Mouse (Mus musculus) embryonic facial prominence, embryonic 10.5 days (tissue): ENCODE measurements around the gene Lrrc61. TPM values are rescaled to one million over a fixed set of nuclear protein-coding genes. Genes with fewer than 3 reads are reported as not detected.
A peak's percentile ranks its signal among the peaks of the same experiment; 100 is the strongest.

ENCODE experiments used
- DNase-seq: peaks from one replicate; pipeline ENCODE4 v3.0.0-alpha.2; 2017; ENCODE audit warnings: low spot score
- H3K27ac ChIP-seq: fragments of 300-500 bp; sonication (generic); replicated peaks from 2 replicates; pipeline ENCODE4 v1.5.1; 2016; ENCODE audit warnings: mild to moderate bottlenecking
- H3K27me3 ChIP-seq: fragments of 300-500 bp; sonication (generic); replicated peaks from 2 replicates; pipeline ENCODE4 v1.6.1; 2016; ENCODE audit warnings: low read depth, mild to moderate bottlenecking; ENCODE audit not compliant: poor library complexity, severe bottlenecking
- H3K36me3 ChIP-seq: fragments of 300-500 bp; sonication (generic); replicated peaks from 2 replicates; pipeline ENCODE4 v1.6.1; 2016; ENCODE audit warnings: mild to moderate bottlenecking, moderate library complexity
- H3K4me1 ChIP-seq: fragments of 300-500 bp; sonication (generic); 2 replicates; pipeline ENCODE4 v1.6.1; 2016
- H3K4me3 ChIP-seq: fragments of 300-500 bp; sonication (generic); 2 replicates; pipeline ENCODE4 v1.5.1; 2016; ENCODE audit warnings: mild to moderate bottlenecking, moderate library complexity
- H3K9me3 ChIP-seq: fragments of 300-500 bp; sonication (generic); 2 replicates; pipeline ENCODE4 v1.6.1; 2016; ENCODE audit warnings: mild to moderate bottlenecking
- WGBS: fragments of 180-500 bp; shearing (Covaris S2); methylation state at CpG from one replicate; pipeline ENCODE4 v1.1.7; 2016; 5-methylcytosine and 5-hydroxymethylcytosine counted together
- polyA plus RNA-seq: library from polyadenylated mRNA; unstranded; fragments of >200 nt; fragmentation: Nextera tagmentation; extraction: Ambion mirVana; gene quantifications from 2 replicates; pipeline ENCODE4 v1.2.1, GENCODE M21; 2016

The Lrrc61 gene
- polyA plus RNA-seq, 1 experiment from 2014 or later: 17.7 TPM

DNA sequence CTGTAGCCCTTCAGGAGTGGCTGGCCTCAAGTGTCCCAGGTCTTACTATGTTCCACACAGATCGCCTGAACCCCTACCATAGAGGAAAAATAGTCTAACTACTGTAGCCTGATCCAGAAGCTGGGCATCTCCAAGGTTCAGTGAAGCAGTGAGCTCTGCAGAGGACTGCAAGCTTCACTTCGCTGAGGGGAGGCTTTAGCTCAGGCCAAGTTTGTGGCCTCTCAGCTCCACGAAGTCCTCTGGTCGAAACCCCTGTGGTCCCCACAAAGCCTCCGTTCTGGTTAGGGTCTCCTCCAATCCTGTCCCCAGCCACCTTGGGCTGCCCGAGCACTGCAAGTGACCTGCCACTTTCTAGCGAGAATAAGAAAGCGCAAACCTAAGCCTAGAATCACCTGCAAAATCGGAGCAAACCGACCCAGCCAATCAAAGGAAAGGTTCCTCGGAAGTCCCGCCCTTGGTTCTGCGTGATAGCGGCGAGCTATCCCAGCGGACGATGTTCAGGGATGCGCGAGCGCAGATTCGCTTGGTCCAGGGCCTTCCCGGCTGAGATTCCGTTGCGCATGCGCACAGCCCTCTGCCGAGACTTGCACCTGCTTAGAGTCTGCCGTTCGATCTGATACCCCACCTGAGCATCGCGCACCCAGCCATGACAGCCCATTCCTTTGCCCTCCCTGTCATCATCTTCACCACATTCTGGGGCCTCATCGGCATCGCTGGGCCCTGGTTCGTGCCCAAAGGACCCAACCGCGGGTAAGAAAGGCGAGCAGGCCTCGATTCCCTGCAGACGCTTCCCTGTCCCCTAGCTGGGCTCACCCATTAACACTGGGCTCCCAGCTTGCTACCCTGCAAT lies 17.3 kb upstream of the Lrrc61 start, which contains the start of gene Atp6v0e2:
Atp6v0e2 (plus strand) TSS at position 511 of the 850 bp plus-strand sequence.
- WGBS: 4% methylated on average over 38 of the region's 38 CpGs
- Histone ChIP-seq H3K9me3 (no peaks in the 10 kb centered on the region), H3K4me1 (peaks cover 51% of the 10 kb centered on the region), H3K4me3 (peak within 1 kb of the TSS; percentile 63), H3K27me3 (0 out of 2 replicates have a peak, but pooled peaks cover 6% of the 10 kb centered on the region), H3K27ac (peak within 1 kb of the TSS; percentile 84), H3K36me3 (peaks cover 11% of the 10 kb centered on the region)
- DNase-seq: peak; percentile 91

GRCm38 (mm10) chr6:48538841-48539737 lies 15.5 kb upstream of the Lrrc61 start:
- peak; percentile 76 for DNase-seq
- no peak overlapping the region for H3K4me3 ChIP-seq
- no peaks in the 10 kb centered on the region for H3K9me3 ChIP-seq
- H3K36me3 ChIP-seq: 0 out of 2 replicates have a peak, but pooled peaks cover 5% of the 10 kb centered on the region
- 69% methylated on average over 5 of the region's 5 CpGs for WGBS
- no peak overlapping the region for H3K27ac ChIP-seq
- 0 out of 2 replicates have a peak, but pooled peaks cover 6% of the 10 kb centered on the region for H3K27me3 ChIP-seq
- H3K4me1 ChIP-seq: peaks cover 64% of the 10 kb centered on the region

DNA sequence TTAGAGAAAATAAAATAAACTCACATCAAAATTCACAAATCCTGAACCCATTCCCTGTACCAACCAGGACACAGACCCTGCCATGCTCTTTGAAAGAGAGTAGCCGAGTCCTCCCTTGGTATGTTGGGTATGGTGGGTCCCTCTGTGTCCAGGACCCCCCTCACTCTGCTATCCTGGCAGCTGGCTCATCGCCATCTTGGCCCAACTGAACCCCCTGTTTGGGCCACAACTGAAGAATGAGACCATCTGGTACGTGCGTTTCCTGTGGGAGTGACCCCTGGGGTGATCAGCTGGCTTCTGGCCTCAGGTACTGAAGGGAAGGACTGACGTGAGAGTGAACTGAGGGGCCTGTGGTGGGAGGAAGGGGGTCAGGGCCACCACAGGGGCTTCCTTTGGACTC lies 14.7 kb upstream of the Lrrc61 start:
- H3K27ac ChIP-seq: 0 out of 2 replicates have a peak overlapping the region, but pooled peaks have one; percentile 48

DNA sequence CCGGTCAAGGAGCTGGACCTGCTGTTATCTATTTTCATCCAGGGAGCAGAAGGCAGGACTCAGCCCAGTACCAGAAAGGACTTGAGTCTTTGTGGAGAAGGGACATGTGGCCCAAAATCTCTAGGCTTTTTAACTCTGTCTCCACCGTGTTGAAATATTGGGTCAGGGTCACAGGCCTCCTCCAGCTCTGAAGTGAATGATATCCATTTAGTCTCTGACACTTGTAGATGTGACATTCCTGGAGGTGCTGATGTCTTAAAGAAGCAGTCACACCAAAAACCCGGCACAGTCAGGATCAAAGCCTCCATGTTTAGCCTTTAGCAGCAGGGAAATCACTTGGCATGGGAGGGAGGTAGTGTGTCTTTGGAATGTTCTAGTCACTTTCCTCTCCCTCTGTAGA lies 13.9 kb upstream of the Lrrc61 start:
- DNase-seq: no peak
- Histone ChIP-seq H3K36me3 (0 out of 2 replicates have a peak, but pooled peaks cover 5% of the 10 kb centered on the region), H3K4me1 (peaks cover 64% of the 10 kb centered on the region), H3K4me3 (no peak overlapping the region), H3K27me3 (no peaks in the 10 kb centered on the region), H3K27ac (peak overlapping the region; percentile 83; the same call in 1 of the 2 replicates), H3K9me3 (no peaks in the 10 kb centered on the region)
- WGBS: 72% methylated on average over 3 of the region's 3 CpGs

More for the DNA sequence above, 14.7 kb upstream of the Lrrc61 start:
- H3K9me3 ChIP-seq: no peaks in the 10 kb centered on the region
- H3K27me3 ChIP-seq: 0 out of 2 replicates have a peak, but pooled peaks cover 5% of the 10 kb centered on the region
- no peak for DNase-seq
- no peak overlapping the region for H3K4me3 ChIP-seq
- WGBS: 72% methylated on average over 5 of the region's 5 CpGs
- 0 out of 2 replicates have a peak, but pooled peaks cover 5% of the 10 kb centered on the region for H3K36me3 ChIP-seq
- peaks cover 64% of the 10 kb centered on the region for H3K4me1 ChIP-seq

- DNase-seq: peak; percentile 75
- Histone ChIP-seq H3K4me1 (peaks cover 58% of the 10 kb centered on the region), H3K27me3 (no peaks in the 10 kb centered on the region), H3K36me3 (0 out of 2 replicates have a peak, but pooled peaks cover 5% of the 10 kb centered on the region), H3K9me3 (no peaks in the 10 kb centered on the region), H3K4me3 (no peak overlapping the region), H3K27ac (peak overlapping the region; percentile 83)
- WGBS: 31% methylated on average over 7 of the region's 7 CpGs
Measured at GRCm38 (mm10) chr6:48541560-48542450, 12.8 kb upstream of the Lrrc61 start.

GRCm38 (mm10) chr6:48542631-48543030 lies 12.0 kb upstream of the Lrrc61 start:
- WGBS: 83% methylated on average over 3 of the region's 3 CpGs
- Histone ChIP-seq H3K27me3 (no peaks in the 10 kb centered on the region), H3K4me3 (no peak overlapping the region), H3K4me1 (peaks cover 52% of the 10 kb centered on the region), H3K27ac (peak overlapping the region; percentile 83), H3K36me3 (0 out of 2 replicates have a peak, but pooled peaks cover 5% of the 10 kb centered on the region), H3K9me3 (no peaks in the 10 kb centered on the region)
- no peak for DNase-seq

GRCm38 (mm10) chr6:48545251-48545650 lies 9.3 kb upstream of the Lrrc61 start:
- Histone ChIP-seq H3K4me3 (no peak overlapping the region), H3K27me3 (no peaks in the 10 kb centered on the region), H3K4me1 (peaks cover 38% of the 10 kb centered on the region), H3K36me3 (0 out of 2 replicates have a peak, but pooled peaks cover 4% of the 10 kb centered on the region), H3K9me3 (no peaks in the 10 kb centered on the region), H3K27ac (no peak overlapping the region)
- no peak for DNase-seq
- WGBS: 80% methylated on average over 5 of the region's 5 CpGs

DNA sequence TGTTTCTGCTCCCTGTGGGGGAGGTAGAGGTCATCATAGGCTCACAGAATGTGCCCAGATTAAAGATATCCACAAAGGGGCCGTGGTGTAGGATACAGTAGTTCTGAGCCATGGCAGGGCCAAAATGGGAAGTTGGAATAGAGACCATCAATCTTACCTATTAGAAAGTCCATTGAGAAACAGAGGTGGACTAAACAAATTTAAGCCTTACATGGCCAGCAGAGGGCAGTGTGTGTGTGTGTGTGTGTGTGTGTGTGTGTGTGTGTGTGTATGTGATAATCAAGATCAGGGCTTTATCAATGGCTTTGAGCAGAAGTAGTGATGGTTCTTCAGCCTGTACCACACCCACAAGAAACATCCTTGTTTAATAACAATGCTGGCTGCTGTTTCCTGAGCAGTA lies 8.3 kb upstream of the Lrrc61 start:
- Histone ChIP-seq H3K36me3 (no peaks in the 10 kb centered on the region), H3K9me3 (no peaks in the 10 kb centered on the region), H3K27me3 (no peaks in the 10 kb centered on the region), H3K4me1 (peaks cover 28% of the 10 kb centered on the region), H3K27ac (no peak overlapping the region), H3K4me3 (no peak overlapping the region)
- WGBS: 61% methylated on average over 1 of the region's 1 CpGs
- peak; percentile 54 for DNase-seq

GRCm38 (mm10) chr6:48546858-48547257 lies 7.7 kb upstream of the Lrrc61 start:
- DNase-seq: no peak
- peaks cover 22% of the 10 kb centered on the region for H3K4me1 ChIP-seq
- no peak overlapping the region for H3K27ac ChIP-seq
- no peaks in the 10 kb centered on the region for H3K36me3 ChIP-seq
- H3K9me3 ChIP-seq: no peaks in the 10 kb centered on the region
- H3K27me3 ChIP-seq: no peaks in the 10 kb centered on the region
- H3K4me3 ChIP-seq: no peak overlapping the region
- WGBS: 67% methylated on average over 4 of the region's 4 CpGs

- H3K27me3 ChIP-seq: no peaks in the 10 kb centered on the region
Measured at GRCm38 (mm10) chr6:48548314-48548713, 6.3 kb upstream of the Lrrc61 start.

DNA sequence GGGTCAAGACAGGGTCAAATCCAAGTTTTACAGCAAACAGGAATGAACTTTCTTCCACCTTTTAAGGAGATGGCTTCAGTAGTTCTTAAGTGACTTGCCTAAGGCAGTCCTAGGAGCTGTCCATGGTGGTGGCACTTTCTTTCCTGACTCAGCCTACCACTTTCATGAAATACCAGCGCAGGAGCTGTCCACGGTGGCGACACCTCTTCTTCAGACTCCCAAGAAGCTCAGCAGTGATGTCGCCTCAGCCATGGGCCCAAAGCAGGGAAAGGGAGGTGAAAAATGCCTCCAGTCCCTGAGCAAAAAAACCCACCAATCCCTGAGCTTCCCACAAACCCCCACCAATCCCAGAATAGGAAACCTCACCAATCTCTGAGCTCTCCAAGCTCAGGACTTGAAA lies 1.7 kb upstream of the Lrrc61 start:
- Histone ChIP-seq H3K9me3 (no peaks in the 10 kb centered on the region), H3K4me3 (no peak overlapping the region), H3K4me1 (peaks cover 19% of the 10 kb centered on the region), H3K27me3 (no peaks in the 10 kb centered on the region), H3K36me3 (peaks cover 13% of the 10 kb centered on the region), H3K27ac (no peak overlapping the region)
- 68% methylated on average over 4 of the region's 4 CpGs for WGBS
- peak; percentile 49 for DNase-seq

More at GRCm38 (mm10) chr6:48548314-48548713, 6.3 kb upstream of the Lrrc61 start:
- Histone ChIP-seq H3K36me3 (no peaks in the 10 kb centered on the region), H3K9me3 (no peaks in the 10 kb centered on the region), H3K4me3 (no peak overlapping the region), H3K4me1 (peaks cover 8% of the 10 kb centered on the region; the same call in 1 of the 2 replicates), H3K27ac (no peak overlapping the region)
- no peak for DNase-seq
- whole genome bisulfite sequencing: 88% methylated on average over 6 of the region's 6 CpGs
